Mouse (Mus musculus) C2C12 (cell line): Measurements from ENCODE around the gene Slc35e1.

Experiments
- CEBPB ChIP-seq: IDR thresholded peaks from one replicate; pipeline ENCODE4 v1.6.1; 2011; ENCODE audit warnings: low read depth, mild to moderate bottlenecking, control low read depth, moderate library complexity
- CTCF ChIP-seq: IDR thresholded peaks from one replicate; pipeline ENCODE4 v1.5.1; 2011; ENCODE audit not compliant: control insufficient read depth, insufficient read depth, insufficient read length
- MAX ChIP-seq: IDR thresholded peaks from one replicate; pipeline ENCODE4 v1.6.1; 2011; ENCODE audit warnings: mild to moderate bottlenecking, control low read depth
- MYOG ChIP-seq: IDR thresholded peaks from one replicate; pipeline ENCODE4 v1.6.1; 2011; ENCODE audit not compliant: control insufficient read depth, insufficient read length; ENCODE audit errors: extremely low read depth
- USF1 ChIP-seq: IDR thresholded peaks from one replicate; pipeline ENCODE4 v1.6.1; 2011; ENCODE audit warnings: low read depth, mild to moderate bottlenecking, control low read depth, moderate library complexity

- TF ChIP-seq MAX (no peak), CTCF (no peak), MYOG (no peak), CEBPB (no peak), USF1 (no peak)
These were observed 5.5 kb upstream of the Slc35e1 start for GRCm38 (mm10) chr8:72497911-72498310.
